Mouse (Mus musculus): ENCODE data around the gene Cd59b. TPM values are rescaled to one million over a fixed set of nuclear protein-coding genes. Genes with fewer than 3 reads are reported as not detected.
"Not testable (repeated sequence)": the region's sequence is repeated elsewhere in the genome, so short reads cannot be mapped to it uniquely, and the experiment has no call there.

Cd59b gene
- polyA plus RNA-seq, 1 experiment = not detected

- not testable (repeated sequence) for H3K79me3 ChIP-seq (ENCODE audit: low read depth); H3ac ChIP-seq (ENCODE audit: control insufficient read depth, insufficient read length, low read depth); H3K36me3 ChIP-seq (ENCODE audit: control insufficient read depth, insufficient read depth); H3K27me3 ChIP-seq (ENCODE audit: control insufficient read depth, insufficient read depth, insufficient read length); H3K79me2 ChIP-seq (ENCODE audit: control insufficient read depth, insufficient read depth); H3K4me3 ChIP-seq (ENCODE audit: insufficient read depth, poor library complexity, severe bottlenecking)
These were observed 8.6 kb downstream of the Cd59b start for GRCm38 (mm10) chr2:104078285-104078684.

GRCm38 (mm10) chr2:104081436-104082050 is 11.9 kb downstream of the Cd59b start:
- H3K27me3 ChIP-seq (ENCODE audit: control insufficient read depth, insufficient read depth, insufficient read length); H3K79me3 ChIP-seq (ENCODE audit: low read depth); H3ac ChIP-seq (ENCODE audit: control insufficient read depth, insufficient read length, low read depth); H3K36me3 ChIP-seq (ENCODE audit: control insufficient read depth, insufficient read depth); H3K4me3 ChIP-seq (ENCODE audit: insufficient read depth, poor library complexity, severe bottlenecking); H3K79me2 ChIP-seq (ENCODE audit: control insufficient read depth, insufficient read depth): not testable (repeated sequence)

DNA sequence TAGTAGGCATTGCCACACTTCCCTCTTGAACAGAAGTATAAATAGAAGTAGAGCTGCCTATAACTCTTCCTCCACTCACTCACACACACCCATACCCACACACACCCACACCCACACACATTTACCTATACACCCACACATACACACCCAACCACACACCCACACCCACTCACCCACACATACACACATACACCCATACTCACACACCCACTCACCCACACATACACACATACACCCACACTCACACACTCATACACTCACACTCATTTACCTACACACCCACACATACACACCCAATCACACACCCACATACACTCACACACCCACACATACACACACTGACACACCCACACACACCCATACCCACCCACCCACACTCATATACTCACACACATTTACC is 12.8 kb downstream of the Cd59b start:
- no peaks in the 10 kb centered on the region for H3K79me3 ChIP-seq (ENCODE audit: low read depth)
- no peak for TF ChIP-seq MYOG (IDR thresholded peaks at IDR 0.05; ENCODE audit: control insufficient read depth, extremely low read depth, insufficient read length)
- no peak for TF ChIP-seq MYOD1 (IDR thresholded peaks at IDR 0.05; ENCODE audit: control insufficient read depth, insufficient read length, low read depth)
- TF ChIP-seq CEBPB (IDR thresholded peaks at IDR 0.05; ENCODE audit: low read depth) = no peak
- TF ChIP-seq USF1 (IDR thresholded peaks at IDR 0.05; ENCODE audit: low read depth) = no peak
- TF ChIP-seq CTCF (IDR thresholded peaks at IDR 0.05; ENCODE audit: control insufficient read depth, insufficient read depth, insufficient read length) = no peak
- no peak for TF ChIP-seq FOSL1 (IDR thresholded peaks at IDR 0.05; ENCODE audit: insufficient read depth, low read length, poor library complexity, severe bottlenecking)
- no peak for TF ChIP-seq MAX (IDR thresholded peaks at IDR 0.05)
- no peak overlapping the region for H3ac ChIP-seq (ENCODE audit: control insufficient read depth, insufficient read length, low read depth)
- no peak overlapping the region for H3K4me3 ChIP-seq (ENCODE audit: insufficient read depth, poor library complexity, severe bottlenecking)
- H3K79me2 ChIP-seq (ENCODE audit: control insufficient read depth, insufficient read depth) = no peaks in the 10 kb centered on the region
- no peaks in the 10 kb centered on the region for H3K36me3 ChIP-seq (ENCODE audit: control insufficient read depth, insufficient read depth)
- H3K27me3 ChIP-seq (ENCODE audit: control insufficient read depth, insufficient read depth, insufficient read length) = no peaks in the 10 kb centered on the region

GRCm38 (mm10) chr2:104084027-104084426 is 14.4 kb downstream of the Cd59b start:
- not testable (repeated sequence) for H3K79me3 ChIP-seq (ENCODE audit: low read depth); H3ac ChIP-seq (ENCODE audit: control insufficient read depth, insufficient read length, low read depth); H3K79me2 ChIP-seq (ENCODE audit: control insufficient read depth, insufficient read depth); H3K36me3 ChIP-seq (ENCODE audit: control insufficient read depth, insufficient read depth); H3K27me3 ChIP-seq (ENCODE audit: control insufficient read depth, insufficient read depth, insufficient read length); H3K4me3 ChIP-seq (ENCODE audit: insufficient read depth, poor library complexity, severe bottlenecking)

- H3K27me3 ChIP-seq (ENCODE audit: control insufficient read depth, insufficient read depth, insufficient read length); H3K79me3 ChIP-seq (ENCODE audit: low read depth); H3K79me2 ChIP-seq (ENCODE audit: control insufficient read depth, insufficient read depth); H3K4me3 ChIP-seq (ENCODE audit: insufficient read depth, poor library complexity, severe bottlenecking); H3ac ChIP-seq (ENCODE audit: control insufficient read depth, insufficient read length, low read depth); H3K36me3 ChIP-seq (ENCODE audit: control insufficient read depth, insufficient read depth): not testable (repeated sequence)
These were observed 17.9 kb downstream of the Cd59b start for GRCm38 (mm10) chr2:104087562-104087961.

- H3K79me3 ChIP-seq (ENCODE audit: low read depth) = no peaks in the 10 kb centered on the region
- H3K4me3 ChIP-seq (ENCODE audit: insufficient read depth, poor library complexity, severe bottlenecking) = no peak overlapping the region
- H3K79me2 ChIP-seq (ENCODE audit: control insufficient read depth, insufficient read depth) = no peaks in the 10 kb centered on the region
- H3K36me3 ChIP-seq (ENCODE audit: control insufficient read depth, insufficient read depth) = no peaks in the 10 kb centered on the region
- H3ac ChIP-seq (ENCODE audit: control insufficient read depth, insufficient read length, low read depth) = no peak overlapping the region
- TF ChIP-seq MYOD1 (IDR thresholded peaks at IDR 0.05; ENCODE audit: control insufficient read depth, insufficient read length, low read depth) (no peak), USF1 (IDR thresholded peaks at IDR 0.05; ENCODE audit: low read depth) (no peak), MAX (IDR thresholded peaks at IDR 0.05) (no peak), FOSL1 (IDR thresholded peaks at IDR 0.05; ENCODE audit: insufficient read depth, low read length, poor library complexity, severe bottlenecking) (no peak), MYOG (IDR thresholded peaks at IDR 0.05; ENCODE audit: control insufficient read depth, extremely low read depth, insufficient read length) (no peak), CEBPB (IDR thresholded peaks at IDR 0.05; ENCODE audit: low read depth) (no peak), CTCF (IDR thresholded peaks at IDR 0.05; ENCODE audit: control insufficient read depth, insufficient read depth, insufficient read length) (no peak)
- peaks cover 7% of the 10 kb centered on the region for H3K27me3 ChIP-seq (ENCODE audit: control insufficient read depth, insufficient read depth, insufficient read length)
These were observed 23.7 kb downstream of the Cd59b start for GRCm38 (mm10) chr2:104093305-104093704.

DNA sequence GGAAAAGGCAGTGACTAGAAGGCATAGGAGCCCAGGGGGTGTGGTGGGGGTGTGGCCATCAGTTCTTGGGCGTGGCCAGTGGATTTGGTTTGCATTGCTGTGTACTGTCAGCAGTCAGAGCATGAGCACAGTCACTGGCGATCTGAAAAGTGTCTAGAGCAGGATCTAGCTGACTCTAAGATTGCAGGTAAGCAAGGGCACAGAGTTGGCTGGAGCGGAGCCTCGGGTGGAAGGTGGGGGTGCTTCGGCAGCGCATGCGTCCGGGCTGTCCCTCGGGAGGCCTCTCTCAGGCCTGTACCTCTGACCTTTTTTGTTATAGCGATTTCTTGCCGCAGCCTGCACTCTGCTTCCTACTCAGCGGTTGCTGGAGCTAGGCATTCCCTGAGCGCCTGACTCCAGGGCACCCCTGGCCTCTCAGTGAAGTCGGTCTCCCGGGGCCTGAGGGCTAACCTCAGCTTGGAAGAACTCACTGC is 26.1 kb downstream of the Cd59b start, which contains the start of gene Cd59a:
Cd59a (plus strand) TSS at position 61 of the 473 bp plus-strand sequence.
- TF ChIP-seq CEBPB (IDR thresholded peaks at IDR 0.05; ENCODE audit: low read depth) = no peak
- TF ChIP-seq USF1 (IDR thresholded peaks at IDR 0.05; ENCODE audit: low read depth) = no peak
- TF ChIP-seq MYOD1 (IDR thresholded peaks at IDR 0.05; ENCODE audit: control insufficient read depth, insufficient read length, low read depth) = no peak
- no peak for TF ChIP-seq MAX (IDR thresholded peaks at IDR 0.05)
- TF ChIP-seq MYOG (IDR thresholded peaks at IDR 0.05; ENCODE audit: control insufficient read depth, extremely low read depth, insufficient read length) = no peak
- TF ChIP-seq CTCF (IDR thresholded peaks at IDR 0.05; ENCODE audit: control insufficient read depth, insufficient read depth, insufficient read length) = no peak
- no peak for TF ChIP-seq FOSL1 (IDR thresholded peaks at IDR 0.05; ENCODE audit: insufficient read depth, low read length, poor library complexity, severe bottlenecking)
- Histone ChIP-seq H3K4me3 (ENCODE audit: insufficient read depth, poor library complexity, severe bottlenecking) (peak within 1 kb of the TSS; percentile 18), H3K79me3 (ENCODE audit: low read depth) (no peaks in the 10 kb centered on the region), H3K36me3 (ENCODE audit: control insufficient read depth, insufficient read depth) (no peaks in the 10 kb centered on the region), H3K27me3 (ENCODE audit: control insufficient read depth, insufficient read depth, insufficient read length) (peaks cover 7% of the 10 kb centered on the region), H3K79me2 (ENCODE audit: control insufficient read depth, insufficient read depth) (no peaks in the 10 kb centered on the region), H3ac (ENCODE audit: control insufficient read depth, insufficient read length, low read depth) (peak within 1 kb of the TSS; percentile 30)

Measured in C2C12 (cell line).